Mouse (Mus musculus) adrenal gland, adult 8-10 months (tissue): Measurements from ENCODE around the gene Naa16. TPM values are rescaled to one million over a fixed set of nuclear protein-coding genes. Genes with fewer than 3 reads are reported as not detected.

ENCODE experiments used
- DNase-seq: peaks from one replicate; pipeline ENCODE4 v3.0.0; 2022
- total RNA-seq, 4 experiments: library from RNA; stranded (reverse); gene quantifications; 2 replicates each; pipeline ENCODE4 v1.2.4; 2022

The Naa16 gene
- total RNA-seq, 4 experiments from 2014 or later = 15.8 to 26.3 (median 20.1) TPM

- no peak for DNase-seq
Observed at GRCm38 (mm10) chr14:79298314-79298992, 92.1 kb downstream of the Naa16 start.

DNA sequence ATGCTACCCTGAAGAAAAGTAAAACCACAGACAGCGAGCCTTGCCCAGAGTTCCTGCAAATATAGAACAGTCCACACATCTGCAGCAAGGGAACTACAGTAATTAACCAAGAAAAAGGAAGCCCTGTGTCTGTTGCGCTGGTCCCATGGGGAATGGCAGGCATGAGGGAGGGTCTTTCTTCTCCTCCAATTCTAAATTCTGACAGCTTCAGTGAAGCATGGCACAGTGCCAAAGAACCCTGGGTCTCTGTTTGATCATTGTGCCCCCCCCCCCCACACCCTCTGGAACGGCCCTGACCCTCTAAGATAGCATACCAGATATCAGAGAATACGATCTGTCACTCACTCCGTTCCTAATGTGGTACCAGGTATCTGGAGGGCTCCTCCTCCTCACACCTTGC, 93.7 kb downstream of the Naa16 start:
- no peak for DNase-seq

DNA sequence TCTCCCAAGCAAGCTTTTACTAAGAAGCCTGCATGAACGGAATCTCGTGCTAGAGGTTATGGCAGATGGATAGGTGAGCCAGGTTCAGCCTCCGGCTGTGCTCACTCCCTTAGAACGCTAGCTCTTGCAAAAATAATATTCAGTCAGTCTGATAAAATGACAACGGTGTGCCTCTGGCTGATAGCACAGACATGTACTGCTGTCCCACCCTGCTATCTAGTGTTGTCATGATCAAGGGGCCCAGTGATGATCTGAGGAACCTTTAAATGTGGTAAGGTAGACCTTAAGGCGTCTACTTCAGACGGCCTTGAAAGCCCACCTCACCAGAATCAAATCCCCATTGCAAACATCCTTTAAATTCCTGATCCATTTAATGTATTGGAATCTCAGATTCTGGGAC, 94.4 kb downstream of the Naa16 start:
- no peak for DNase-seq

DNA sequence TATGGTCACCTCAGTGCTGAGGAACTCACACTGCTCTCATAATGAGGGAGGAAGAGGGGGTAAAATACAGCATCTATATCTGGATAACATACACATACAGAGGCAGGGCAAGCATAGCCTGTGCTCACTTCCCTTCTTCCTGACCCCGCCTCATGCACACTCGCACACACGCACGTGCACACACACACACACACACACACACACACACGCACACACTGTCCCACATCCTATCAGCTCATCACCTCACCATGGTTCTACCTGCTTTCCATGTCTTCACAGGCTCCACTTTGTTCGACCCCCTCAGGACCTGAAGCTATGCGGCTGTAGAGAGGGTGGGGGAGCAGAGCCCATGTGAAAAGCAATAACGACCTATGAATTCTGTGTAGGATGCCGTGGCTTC, 95.0 kb downstream of the Naa16 start:
- DNase-seq = no peak

DNA sequence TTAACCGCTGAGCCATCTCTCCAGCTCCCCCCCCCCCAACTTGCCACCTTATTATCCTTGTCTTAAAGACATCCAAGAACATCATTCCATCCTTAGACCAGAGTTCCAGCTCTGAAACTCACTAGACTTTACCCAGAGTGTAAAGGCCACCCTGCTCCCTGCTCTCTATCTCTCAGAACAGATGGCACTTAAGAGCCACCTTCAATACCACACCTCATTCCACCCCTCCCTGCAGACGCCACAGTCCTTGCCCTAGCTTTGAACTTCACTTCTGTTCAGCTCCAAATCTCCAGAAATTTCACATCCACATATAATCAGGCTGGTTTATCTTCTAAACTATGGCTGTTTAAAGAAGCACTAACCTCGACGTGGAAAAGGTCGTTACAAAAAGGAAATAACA, 95.6 kb downstream of the Naa16 start:
- no peak for DNase-seq

DNA sequence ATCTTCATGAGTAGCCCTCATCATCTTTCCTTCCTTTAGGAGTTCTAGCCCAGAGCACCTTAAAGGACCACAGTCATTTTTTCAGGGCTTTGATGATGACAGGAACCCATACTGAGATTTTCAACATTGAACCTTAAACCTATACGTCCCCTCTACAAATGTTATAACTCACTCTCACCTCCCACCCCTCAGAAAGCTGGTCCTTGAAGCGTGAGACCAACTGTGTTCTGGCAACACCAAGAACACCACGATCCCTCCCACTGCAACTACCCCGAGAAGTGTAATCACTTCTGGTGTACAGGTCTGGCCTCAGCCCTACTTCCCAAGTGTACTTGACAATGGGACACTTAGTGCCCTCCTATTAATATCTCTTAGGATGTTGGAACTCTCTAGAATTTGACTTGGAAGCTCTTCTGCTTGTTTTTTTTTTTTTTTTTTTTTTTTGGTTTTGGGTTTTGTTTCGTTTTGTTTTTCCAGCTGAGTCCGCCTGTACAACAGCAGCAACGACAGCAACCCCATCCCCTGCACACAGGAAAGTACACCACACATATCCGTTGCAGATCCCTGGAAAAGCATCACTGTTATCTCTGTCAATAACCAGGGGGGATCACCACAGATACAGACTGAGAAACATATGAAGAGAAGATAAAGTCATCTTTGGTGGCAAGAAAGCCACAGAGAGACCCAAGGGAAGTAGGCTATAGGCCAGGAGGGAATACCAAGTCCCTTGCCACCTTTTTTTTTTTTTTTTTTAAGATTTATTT, 96.3 kb downstream of the Naa16 start:
- DNase-seq = no peak

DNA sequence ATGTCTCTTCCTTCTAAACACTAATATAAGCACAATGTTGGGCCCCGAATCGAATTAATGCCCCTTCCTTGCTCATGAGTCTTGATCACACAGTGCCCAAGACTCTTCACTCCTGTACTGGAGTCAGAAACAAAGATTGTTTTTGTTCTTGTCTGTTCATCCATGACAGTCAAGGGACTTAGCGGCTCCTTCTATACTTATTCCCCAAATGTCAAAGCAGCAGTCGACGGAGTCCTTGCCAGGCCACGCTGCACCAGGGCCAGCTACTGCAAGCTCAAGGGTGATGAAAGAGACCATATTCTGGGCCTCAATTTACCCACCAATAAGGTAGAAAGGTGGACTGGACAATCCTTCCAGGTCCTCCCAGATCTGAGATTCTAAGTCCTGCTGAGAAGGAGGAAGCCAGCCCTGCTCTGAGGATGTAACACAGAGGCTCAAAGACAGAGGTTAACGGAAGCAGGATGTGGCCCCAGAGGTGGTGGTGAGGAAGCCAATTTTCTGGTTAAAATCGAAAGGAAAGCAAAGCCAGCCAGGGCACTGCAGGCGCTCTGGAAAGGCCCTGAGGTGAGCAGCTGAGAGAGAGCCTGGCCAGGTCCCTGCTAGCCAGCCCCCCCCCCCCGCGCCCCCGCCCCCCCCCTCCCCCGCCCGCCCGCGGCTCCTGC, 97.3 kb downstream of the Naa16 start:
- no peak for DNase-seq

- DNase-seq = no peak
Observed at GRCm38 (mm10) chr14:79291629-79292028, 98.9 kb downstream of the Naa16 start.

GRCm38 (mm10) chr14:79290683-79291425, 99.7 kb downstream of the Naa16 start:
- no peak for DNase-seq

- no peak for DNase-seq
Observed at GRCm38 (mm10) chr14:79289909-79290308, 100.7 kb downstream of the Naa16 start.

DNA sequence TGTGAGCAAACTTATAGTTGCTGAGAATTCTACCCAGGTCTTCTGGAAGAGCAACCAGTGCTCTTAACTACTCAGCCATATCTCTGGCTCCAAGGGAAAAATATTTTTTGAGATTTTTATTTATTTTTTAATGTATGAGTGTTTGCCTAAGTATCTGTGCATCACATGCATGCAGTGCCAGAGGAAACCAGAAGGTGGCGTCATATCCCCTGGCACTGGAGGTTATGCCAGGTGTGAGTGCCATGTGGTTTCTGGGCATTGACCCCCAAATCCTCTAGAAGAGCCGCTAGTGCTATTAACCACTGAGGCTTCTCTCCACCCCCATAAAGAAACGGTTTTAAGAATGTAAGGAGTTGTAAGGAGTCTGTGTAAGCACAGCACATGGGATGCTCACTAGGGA, 102.3 kb downstream of the Naa16 start:
- no peak for DNase-seq

DNA sequence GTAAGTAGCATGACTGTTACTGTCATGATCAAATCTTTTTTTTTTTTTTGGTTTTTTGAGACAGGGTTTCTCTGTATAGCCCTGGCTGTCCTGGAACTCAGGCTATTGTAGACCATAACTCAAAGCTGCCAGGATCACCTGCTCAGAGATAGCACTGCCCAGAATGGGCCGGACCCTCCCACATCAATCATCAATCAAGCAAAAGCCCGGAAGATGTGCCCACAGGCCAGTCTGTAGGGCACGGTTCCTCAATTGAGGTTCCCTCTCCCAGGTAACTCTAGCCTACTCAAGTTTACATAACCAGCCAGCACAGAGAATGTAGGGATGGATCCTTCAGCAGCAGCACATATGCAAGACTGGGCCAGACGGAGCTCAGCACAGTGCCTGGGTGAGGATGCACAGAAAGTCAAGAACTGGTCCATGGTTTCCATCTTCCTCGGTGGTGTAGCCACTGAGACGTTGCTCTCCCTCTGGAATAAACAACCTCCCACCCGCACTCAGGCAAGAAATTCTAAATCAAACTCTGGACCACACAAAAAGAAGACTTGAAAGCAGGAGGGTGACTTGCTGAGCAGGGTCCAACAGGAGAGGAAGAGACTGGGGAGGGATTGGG, 103.2 kb downstream of the Naa16 start:
- DNase-seq = no peak

- DNase-seq = no peak
Observed at GRCm38 (mm10) chr14:79285549-79285948, 105.0 kb downstream of the Naa16 start.

- no peak for DNase-seq
Observed at GRCm38 (mm10) chr14:79284616-79285015, 106.0 kb downstream of the Naa16 start.

- no peak for DNase-seq
Observed at GRCm38 (mm10) chr14:79283952-79284351, 106.6 kb downstream of the Naa16 start.

- DNase-seq = no peak
Observed at GRCm38 (mm10) chr14:79281894-79282553, 108.6 kb downstream of the Naa16 start.

DNA sequence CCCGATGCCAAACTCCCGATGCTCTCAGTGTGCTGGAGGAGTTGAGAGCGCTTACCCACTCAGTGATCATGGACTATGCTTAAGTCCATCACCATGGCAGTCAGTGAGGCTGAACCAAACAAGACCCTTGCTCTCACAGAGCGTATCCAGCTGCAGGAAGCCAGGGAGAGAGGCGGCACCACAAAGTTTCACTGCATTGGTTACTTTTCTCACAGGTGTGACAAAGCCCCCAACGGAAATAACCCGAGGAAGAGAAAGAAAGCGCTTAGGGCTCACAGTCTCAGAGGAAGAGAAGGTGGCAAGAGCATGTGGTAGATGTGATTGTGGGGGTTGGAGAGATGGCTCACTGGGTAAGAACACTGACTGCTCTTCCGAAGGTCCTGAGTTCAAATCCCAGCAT, 110.1 kb downstream of the Naa16 start:
- DNase-seq = no peak

- no peak for DNase-seq
Observed at GRCm38 (mm10) chr14:79279494-79279893, 111.1 kb downstream of the Naa16 start.

GRCm38 (mm10) chr14:79278927-79279326, 111.7 kb downstream of the Naa16 start:
- DNase-seq = no peak

DNA sequence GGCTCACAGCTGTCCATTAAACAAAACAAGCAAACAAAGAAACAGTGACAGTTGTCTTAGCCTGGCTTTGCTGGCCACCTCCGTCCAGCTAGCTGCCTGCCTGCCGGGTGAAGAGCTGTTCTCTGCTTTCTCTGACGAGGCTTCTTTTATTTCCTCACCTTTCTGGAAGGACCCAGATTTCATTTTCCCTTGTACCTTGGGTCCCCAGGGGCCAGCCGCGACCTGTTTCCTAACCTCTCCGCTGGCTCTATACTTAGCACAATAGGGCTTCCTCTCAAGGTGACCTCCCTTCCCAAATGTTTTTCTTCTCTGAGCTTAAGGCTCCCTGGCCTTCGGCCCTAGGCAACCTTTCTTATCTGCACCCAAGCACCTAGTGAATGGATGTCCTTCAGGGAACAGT, 112.7 kb downstream of the Naa16 start:
- no peak for DNase-seq

DNA sequence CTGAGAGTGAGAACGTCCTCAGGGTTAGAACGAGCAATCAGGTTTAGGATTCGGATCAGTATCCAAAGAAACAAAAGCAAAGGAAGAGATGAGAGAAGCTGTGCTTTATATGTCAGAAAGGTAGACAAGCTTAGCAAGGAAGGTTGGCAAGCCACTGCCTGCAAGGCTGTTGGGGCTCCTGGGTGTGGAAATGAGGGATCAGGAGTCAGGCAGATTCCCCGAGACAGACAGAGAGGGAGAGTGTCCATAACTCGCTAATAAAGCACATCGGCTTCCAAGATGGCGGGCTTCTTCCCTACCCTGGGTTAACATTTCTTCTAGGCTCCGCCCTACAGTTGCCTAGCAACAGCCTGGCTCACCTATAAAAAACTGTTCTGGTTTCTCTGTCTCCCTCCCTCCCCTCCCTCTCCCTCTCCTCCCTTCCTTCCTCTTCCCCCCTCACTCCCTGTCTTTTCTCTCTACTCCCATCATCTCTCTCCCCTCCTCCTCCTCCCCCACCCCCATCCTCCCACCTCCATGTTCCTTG, 114.6 kb downstream of the Naa16 start:
- no peak for DNase-seq

DNA sequence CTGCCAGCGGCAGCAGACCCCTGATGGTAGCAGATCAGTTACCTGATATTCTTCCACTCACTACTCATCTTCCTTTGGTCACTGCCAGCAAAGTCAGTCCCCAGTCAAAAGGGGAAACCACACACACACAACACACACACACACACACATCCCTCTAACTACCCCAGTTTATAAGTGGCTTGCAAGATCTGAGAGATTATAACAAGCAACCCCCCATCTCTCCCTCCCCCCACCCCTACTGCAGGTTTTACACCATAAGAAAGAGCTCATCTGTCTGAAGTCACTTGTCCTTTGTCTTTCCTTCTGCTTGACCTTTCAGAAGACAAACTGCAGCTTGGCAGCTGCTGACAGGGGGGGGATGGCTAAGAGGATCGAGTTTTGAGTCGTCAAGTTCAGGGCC, 115.1 kb downstream of the Naa16 start:
- DNase-seq = no peak
